Mouse (Mus musculus): ENCODE data around the gene Stxbp4. TPM values are rescaled to one million over a fixed set of nuclear protein-coding genes. Genes with fewer than 3 reads are reported as not detected.
A peak's percentile ranks its signal among the peaks of the same experiment; 100 is the strongest.

Gene Stxbp4
- polyA plus RNA-seq, 1 experiment from 2014 or later: 26.5 TPM

- Histone ChIP-seq H3K4me1 (ENCODE audit: insufficient read depth) (no peaks in the 10 kb centered on the region), H3K27me3 (ENCODE audit: insufficient read depth, low read length) (no peaks in the 10 kb centered on the region), H3K9ac (no peak overlapping the region), H3K4me2 (no peak overlapping the region), H3K27ac (ENCODE audit: low read depth) (no peak overlapping the region), H3K9me3 (ENCODE audit: low read depth, low read length) (no peaks in the 10 kb centered on the region), H3K36me3 (ENCODE audit: insufficient read depth) (no peaks in the 10 kb centered on the region), H3K4me3 (ENCODE audit: low read depth, low read length) (no peak overlapping the region)
- no peak for TF ChIP-seq CTCF (IDR thresholded peaks at IDR 0.05; ENCODE audit: low read depth)
- WGBS: 39% methylated on average over 1 of the region's 1 CpGs
- no peak for ATAC-seq (ENCODE audit: insufficient read depth)
- DNase-seq: peak; percentile 34
These were observed 156.1 kb downstream of the Stxbp4 start for GRCm38 (mm10) chr11:90481828-90482227.

GRCm38 (mm10) chr11:90470271-90470670, 167.6 kb downstream of the Stxbp4 start:
- Histone ChIP-seq H3K9ac (no peak overlapping the region), H3K4me1 (ENCODE audit: insufficient read depth) (no peaks in the 10 kb centered on the region), H3K27ac (ENCODE audit: low read depth) (no peak overlapping the region), H3K36me3 (ENCODE audit: insufficient read depth) (no peaks in the 10 kb centered on the region), H3K27me3 (ENCODE audit: insufficient read depth, low read length) (no peaks in the 10 kb centered on the region), H3K4me2 (no peak overlapping the region), H3K9me3 (ENCODE audit: low read depth, low read length) (no peaks in the 10 kb centered on the region), H3K4me3 (ENCODE audit: low read depth, low read length) (no peak overlapping the region)
- ATAC-seq (ENCODE audit: insufficient read depth): no peak
- no peak for DNase-seq
- 88% methylated on average over 4 of the region's 4 CpGs for WGBS
- TF ChIP-seq CTCF (IDR thresholded peaks at IDR 0.05; ENCODE audit: low read depth): no peak

DNA sequence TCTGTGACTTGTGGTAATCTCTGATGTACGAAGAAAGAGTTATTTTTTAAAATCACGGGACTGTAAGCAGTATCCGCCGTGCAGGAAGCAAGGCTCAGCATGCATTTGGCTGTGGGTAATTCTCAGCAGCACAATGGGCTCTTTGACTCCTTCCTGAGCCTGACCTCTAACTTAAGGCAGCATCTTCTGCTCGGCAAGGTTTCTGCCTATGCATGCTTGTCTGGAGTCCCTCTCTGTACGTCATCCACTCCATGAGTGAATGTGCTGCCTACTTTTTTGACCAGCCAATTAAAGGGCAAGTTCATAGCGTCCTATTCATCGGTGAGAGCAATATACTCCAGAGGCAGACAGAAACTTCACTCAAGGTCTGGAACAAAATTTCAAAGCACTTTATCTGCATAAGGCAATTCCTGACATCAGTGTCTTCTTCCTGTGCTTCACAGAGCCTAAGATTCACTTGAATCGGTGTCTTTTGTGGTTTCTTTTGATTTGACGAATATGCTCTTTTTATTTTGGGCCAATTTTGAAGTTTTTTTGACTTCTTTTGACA, 173.8 kb downstream of the Stxbp4 start:
- Histone ChIP-seq H3K27me3 (ENCODE audit: insufficient read depth, low read length) (no peaks in the 10 kb centered on the region), H3K4me1 (ENCODE audit: insufficient read depth) (no peaks in the 10 kb centered on the region), H3K9ac (no peak overlapping the region), H3K9me3 (ENCODE audit: low read depth, low read length) (no peaks in the 10 kb centered on the region), H3K27ac (ENCODE audit: low read depth) (no peak overlapping the region), H3K36me3 (ENCODE audit: insufficient read depth) (no peaks in the 10 kb centered on the region), H3K4me3 (ENCODE audit: low read depth, low read length) (no peak overlapping the region), H3K4me2 (no peak overlapping the region)
- ATAC-seq (ENCODE audit: insufficient read depth): no peak
- 67% methylated on average over 10 of the region's 10 CpGs for WGBS
- no peak for TF ChIP-seq CTCF (IDR thresholded peaks at IDR 0.05; ENCODE audit: low read depth)
- DNase-seq: no peak

- WGBS: 91% methylated on average over 3 of the region's 3 CpGs
- no peak for TF ChIP-seq CTCF (IDR thresholded peaks at IDR 0.05; ENCODE audit: low read depth)
- H3K4me1 ChIP-seq (ENCODE audit: insufficient read depth): no peaks in the 10 kb centered on the region
- no peaks in the 10 kb centered on the region for H3K27me3 ChIP-seq (ENCODE audit: insufficient read depth, low read length)
- no peaks in the 10 kb centered on the region for H3K36me3 ChIP-seq (ENCODE audit: insufficient read depth)
- no peak overlapping the region for H3K4me3 ChIP-seq (ENCODE audit: low read depth, low read length)
- no peak for DNase-seq
- H3K9ac ChIP-seq: no peak overlapping the region
- no peak overlapping the region for H3K4me2 ChIP-seq
- no peak for ATAC-seq (ENCODE audit: insufficient read depth)
- H3K27ac ChIP-seq (ENCODE audit: low read depth): no peak overlapping the region
- no peaks in the 10 kb centered on the region for H3K9me3 ChIP-seq (ENCODE audit: low read depth, low read length)
These were observed 177.4 kb downstream of the Stxbp4 start for GRCm38 (mm10) chr11:90460458-90460857.

DNA sequence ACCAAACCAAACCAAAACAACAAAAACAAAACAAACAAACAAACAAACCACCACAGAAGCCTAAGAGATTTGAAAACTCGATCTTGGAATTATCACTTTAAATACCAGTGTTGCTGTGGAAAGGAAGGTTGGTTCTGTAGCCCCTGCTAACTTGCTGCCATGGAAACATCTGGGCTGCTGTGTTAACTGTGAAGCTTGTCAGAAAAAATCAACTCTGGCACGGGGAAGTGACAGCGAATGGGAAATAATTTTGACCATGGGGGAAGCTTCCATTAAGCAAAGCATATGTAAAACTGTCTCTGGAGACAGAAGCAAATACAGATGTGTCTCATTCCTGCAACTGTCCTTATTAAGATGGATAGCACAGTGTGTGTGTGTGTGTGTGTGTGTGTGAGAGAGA, 185.8 kb downstream of the Stxbp4 start:
- peak; percentile 4 for DNase-seq
- no peaks in the 10 kb centered on the region for H3K9me3 ChIP-seq (ENCODE audit: low read depth, low read length)
- no peak for TF ChIP-seq CTCF (IDR thresholded peaks at IDR 0.05; ENCODE audit: low read depth)
- no peaks in the 10 kb centered on the region for H3K4me1 ChIP-seq (ENCODE audit: insufficient read depth)
- H3K4me2 ChIP-seq: no peak overlapping the region
- ATAC-seq (ENCODE audit: insufficient read depth): no peak
- H3K27me3 ChIP-seq (ENCODE audit: insufficient read depth, low read length): no peaks in the 10 kb centered on the region
- H3K27ac ChIP-seq (ENCODE audit: low read depth): no peak overlapping the region
- H3K36me3 ChIP-seq (ENCODE audit: insufficient read depth): no peaks in the 10 kb centered on the region
- no peak overlapping the region for H3K9ac ChIP-seq
- 43% methylated on average over 3 of the region's 3 CpGs for WGBS
- H3K4me3 ChIP-seq (ENCODE audit: low read depth, low read length): no peak overlapping the region

- no peaks in the 10 kb centered on the region for H3K9me3 ChIP-seq (ENCODE audit: low read depth, low read length)
- no peaks in the 10 kb centered on the region for H3K36me3 ChIP-seq (ENCODE audit: insufficient read depth)
- no peaks in the 10 kb centered on the region for H3K4me1 ChIP-seq (ENCODE audit: insufficient read depth)
- peak; percentile 6 for DNase-seq
- no peak overlapping the region for H3K4me3 ChIP-seq (ENCODE audit: low read depth, low read length)
- WGBS: 58% methylated on average over 5 of the region's 5 CpGs
- H3K27me3 ChIP-seq (ENCODE audit: insufficient read depth, low read length): no peaks in the 10 kb centered on the region
- H3K27ac ChIP-seq (ENCODE audit: low read depth): no peak overlapping the region
- ATAC-seq (ENCODE audit: insufficient read depth): no peak
- no peak for TF ChIP-seq CTCF (IDR thresholded peaks at IDR 0.05; ENCODE audit: low read depth)
- H3K4me2 ChIP-seq: no peak overlapping the region
- no peak overlapping the region for H3K9ac ChIP-seq
These were observed 186.4 kb downstream of the Stxbp4 start for GRCm38 (mm10) chr11:90451506-90451905.

- TF ChIP-seq CTCF (IDR thresholded peaks at IDR 0.05; ENCODE audit: low read depth): no peak
- Histone ChIP-seq H3K4me3 (ENCODE audit: low read depth, low read length) (no peak overlapping the region), H3K27ac (ENCODE audit: low read depth) (no peak overlapping the region), H3K9me3 (ENCODE audit: low read depth, low read length) (no peaks in the 10 kb centered on the region), H3K4me2 (no peak overlapping the region), H3K9ac (no peak overlapping the region), H3K36me3 (ENCODE audit: insufficient read depth) (no peaks in the 10 kb centered on the region), H3K4me1 (ENCODE audit: insufficient read depth) (no peaks in the 10 kb centered on the region), H3K27me3 (ENCODE audit: insufficient read depth, low read length) (no peaks in the 10 kb centered on the region)
- no peak for ATAC-seq (ENCODE audit: insufficient read depth)
- WGBS: 54% methylated on average over 2 of the region's 2 CpGs
- DNase-seq: no peak
These were observed 195.4 kb downstream of the Stxbp4 start for GRCm38 (mm10) chr11:90442462-90442861.

DNA sequence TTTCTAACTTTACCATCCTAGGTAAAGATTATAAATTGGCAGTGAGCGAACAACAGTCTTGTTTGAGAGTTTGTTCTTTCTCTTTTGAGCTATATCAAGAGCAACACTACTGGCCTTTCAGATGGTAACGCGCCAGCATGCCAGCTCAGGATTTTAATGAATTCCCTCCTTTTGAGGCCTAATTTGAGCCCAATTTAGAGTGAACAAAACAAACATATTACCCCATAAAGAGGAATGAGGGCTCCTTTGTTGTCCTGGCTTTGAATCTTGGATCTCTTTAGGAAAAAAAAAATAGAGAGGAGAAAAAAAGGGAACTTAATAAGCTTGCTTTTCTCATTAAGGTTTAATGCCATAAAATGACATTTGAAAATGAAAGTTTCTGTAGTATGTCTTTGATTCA, 197.0 kb downstream of the Stxbp4 start:
- ATAC-seq (ENCODE audit: insufficient read depth): no peak
- DNase-seq: no peak
- H3K9ac ChIP-seq: no peak overlapping the region
- H3K36me3 ChIP-seq (ENCODE audit: insufficient read depth): no peaks in the 10 kb centered on the region
- WGBS: 86% methylated on average over 3 of the region's 3 CpGs
- no peaks in the 10 kb centered on the region for H3K9me3 ChIP-seq (ENCODE audit: low read depth, low read length)
- H3K4me2 ChIP-seq: no peak overlapping the region
- no peak overlapping the region for H3K4me3 ChIP-seq (ENCODE audit: low read depth, low read length)
- H3K27ac ChIP-seq (ENCODE audit: low read depth): no peak overlapping the region
- no peak for TF ChIP-seq CTCF (IDR thresholded peaks at IDR 0.05; ENCODE audit: low read depth)
- no peaks in the 10 kb centered on the region for H3K27me3 ChIP-seq (ENCODE audit: insufficient read depth, low read length)
- H3K4me1 ChIP-seq (ENCODE audit: insufficient read depth): no peaks in the 10 kb centered on the region

All from lung, embryonic 14.5 days (tissue).